Mouse (Mus musculus): ENCODE results near the gene 2410004P03Rik. TPM values are rescaled to one million over a fixed set of nuclear protein-coding genes. Genes with fewer than 3 reads are reported as not detected.
"Not testable (repeated sequence)": the region's sequence is repeated elsewhere in the genome, so short reads cannot be mapped to it uniquely, and the experiment has no call there.

2410004P03Rik gene
- total RNA-seq, 2 experiments from 2014 or later, result 0.08 TPM; not detected in 1

DNA sequence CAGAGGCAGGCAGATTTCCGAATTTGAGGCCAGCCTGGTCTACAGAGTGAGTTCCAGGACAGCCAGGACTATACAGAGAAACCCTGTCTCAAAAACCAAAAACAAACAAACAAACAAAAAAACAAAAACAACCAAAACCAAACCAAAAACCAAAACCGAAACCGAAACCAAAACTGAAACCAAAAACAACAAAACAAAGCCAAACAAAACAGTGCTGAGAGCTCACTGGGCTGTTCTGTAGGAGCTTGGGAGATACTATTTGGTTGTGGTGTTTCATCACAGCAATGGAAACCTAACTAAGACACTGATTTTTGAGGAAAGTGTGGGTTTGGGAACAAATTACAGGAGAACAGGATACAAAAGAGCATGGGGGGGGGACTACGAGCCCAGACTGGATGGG is 10.6 kb upstream of the 2410004P03Rik start:
- no peak for DNase-seq (ENCODE audit: low spot score in 2 of 2)

DNA sequence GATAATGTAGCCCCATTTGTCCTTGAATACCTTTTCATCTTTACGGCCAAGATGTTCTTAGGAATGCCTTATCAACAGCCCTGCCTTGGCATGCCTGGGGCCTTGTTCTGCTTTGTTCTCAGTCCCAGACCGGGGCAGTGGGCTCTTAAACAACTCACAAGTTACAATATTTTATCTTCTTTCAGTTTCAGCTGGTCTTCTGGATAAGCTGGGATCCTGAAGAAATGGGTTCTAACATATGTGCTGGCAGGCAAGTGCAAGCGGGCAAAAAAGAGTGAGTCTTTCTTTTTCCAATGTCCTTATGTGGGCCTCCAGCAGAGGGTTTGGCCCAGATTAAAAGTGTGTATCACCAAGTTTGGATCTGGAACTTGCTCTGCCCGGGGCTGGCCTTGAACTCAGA is 9.6 kb upstream of the 2410004P03Rik start:
- DNase-seq (ENCODE audit: low spot score in 2 of 2), result not testable (repeated sequence)

DNA sequence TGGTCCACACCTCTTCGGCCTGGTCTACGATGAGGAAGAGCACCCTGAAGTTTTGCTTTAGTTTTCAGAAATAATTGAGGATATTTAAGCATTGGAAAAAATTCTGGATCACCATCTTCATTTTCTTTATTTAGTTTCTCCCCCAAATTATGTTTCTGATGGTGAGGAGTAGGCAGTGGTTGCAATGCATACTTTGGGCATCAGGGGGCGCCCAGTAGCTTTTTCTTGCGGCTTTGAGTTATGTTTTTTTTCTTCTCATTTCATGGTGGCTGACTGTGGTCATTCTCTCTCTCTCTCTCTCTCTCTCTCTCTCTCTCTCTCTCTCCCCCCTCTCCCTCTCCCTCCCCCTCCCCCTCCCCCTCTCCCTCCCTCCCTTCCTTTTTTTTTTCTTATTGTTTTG is 6.9 kb upstream of the 2410004P03Rik start:
- DNase-seq (ENCODE audit: low spot score in 2 of 2), result peak in 1 of 2 experiments; percentile 47

DNA sequence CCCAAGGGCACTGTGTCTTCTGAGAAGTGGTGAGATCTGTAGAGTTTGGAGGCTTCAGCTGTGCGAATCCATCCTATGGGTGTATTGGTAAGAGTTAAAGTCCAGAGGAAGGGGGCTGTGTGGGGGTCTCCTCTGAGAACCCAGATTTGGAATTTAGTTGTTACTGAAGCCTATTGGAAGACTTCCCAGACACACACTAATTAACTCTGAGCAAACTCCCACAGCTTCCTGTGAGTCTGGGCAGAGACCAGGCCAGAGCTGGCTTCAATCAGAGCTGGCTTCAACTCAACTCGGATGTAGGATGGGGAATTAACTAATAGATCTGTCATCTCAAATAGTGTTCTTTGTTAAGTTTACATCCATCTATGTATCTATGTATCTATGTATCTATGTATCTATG is 4.2 kb upstream of the 2410004P03Rik start:
- DNase-seq (ENCODE audit: low spot score in 2 of 2), result no peak

DNA sequence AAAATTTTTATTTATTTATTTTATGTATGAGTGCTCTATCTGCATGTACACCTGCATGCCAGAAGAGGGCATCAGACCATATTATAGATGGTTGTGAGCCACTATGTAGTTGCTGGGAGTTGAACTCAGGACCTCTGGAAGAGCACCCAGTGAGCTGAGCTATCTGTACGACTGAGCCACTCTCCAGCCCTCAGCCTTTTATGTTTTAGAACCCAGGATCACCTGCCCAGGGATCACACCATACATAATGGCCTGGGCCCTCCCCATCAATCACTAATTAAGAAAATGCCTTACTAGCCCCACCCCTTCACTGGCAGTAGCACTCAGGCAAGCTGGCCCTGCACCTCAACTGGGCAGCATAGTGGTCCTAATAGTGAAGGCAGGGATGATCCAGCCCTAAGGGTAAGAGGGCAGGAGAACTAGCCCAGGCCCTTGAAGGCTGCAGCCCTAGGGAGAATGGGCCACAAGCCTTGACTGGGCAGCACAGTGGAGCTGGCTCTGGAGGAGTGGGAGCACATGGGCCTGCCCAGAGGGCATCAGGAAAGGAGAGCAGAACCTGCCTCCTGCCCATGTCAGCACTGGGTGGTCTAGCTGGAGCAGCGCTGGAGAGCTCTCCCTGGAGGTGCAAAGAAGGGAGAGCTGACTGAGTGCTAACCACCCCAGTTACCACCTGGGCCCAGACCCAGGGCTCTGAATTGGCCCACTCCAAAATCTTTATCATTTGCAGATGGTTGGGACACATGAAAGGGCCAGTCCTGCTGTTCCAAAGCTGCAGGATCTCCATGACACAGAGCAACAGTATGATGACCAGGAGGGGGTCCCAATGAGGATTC is 756 bp upstream of the 2410004P03Rik start:
- DNase-seq (ENCODE audit: low spot score in 2 of 2), result no peak

DNA sequence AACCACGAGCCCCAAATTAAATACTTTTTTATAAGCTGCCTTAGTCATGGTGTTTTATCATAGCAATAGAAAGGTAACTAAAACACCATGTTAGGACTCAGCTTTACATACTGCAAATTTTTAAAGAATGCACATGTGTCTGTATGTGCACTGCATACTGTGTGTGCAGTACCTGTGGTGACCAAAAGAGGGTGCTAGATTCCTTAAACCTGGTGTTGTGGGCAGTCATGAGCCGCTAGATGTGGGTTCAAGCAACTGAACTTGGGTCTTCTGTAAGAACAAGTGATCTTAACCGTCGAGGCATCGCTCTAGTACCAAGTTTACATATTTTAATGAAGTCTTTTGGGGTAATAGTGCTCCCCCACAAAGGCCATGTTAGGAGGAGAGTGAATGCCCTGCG is 2.1 kb downstream of the 2410004P03Rik start:
- no peak for DNase-seq (ENCODE audit: low spot score in 2 of 2)

DNA sequence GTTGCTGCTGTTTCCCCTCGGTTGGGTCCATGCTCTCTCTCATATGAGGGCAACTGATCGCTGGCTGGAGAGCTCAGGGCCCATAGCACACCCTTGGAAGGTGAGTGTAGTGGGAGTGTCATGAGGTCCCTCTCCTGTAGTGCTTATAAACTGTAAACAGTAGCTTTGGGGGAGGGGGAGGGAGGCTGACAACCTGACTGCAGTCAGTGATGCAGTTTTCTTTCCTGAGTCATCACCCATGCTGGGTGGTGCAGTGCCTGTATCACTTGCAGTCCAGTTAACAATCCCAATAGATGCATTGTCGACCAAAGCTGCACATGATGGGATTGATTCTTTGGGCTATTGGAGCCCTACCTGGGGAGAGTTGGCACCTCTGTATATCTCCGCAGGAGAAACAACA is 10.3 kb downstream of the 2410004P03Rik start:
- DNase-seq (ENCODE audit: low spot score in 2 of 2), result no peak

DNA sequence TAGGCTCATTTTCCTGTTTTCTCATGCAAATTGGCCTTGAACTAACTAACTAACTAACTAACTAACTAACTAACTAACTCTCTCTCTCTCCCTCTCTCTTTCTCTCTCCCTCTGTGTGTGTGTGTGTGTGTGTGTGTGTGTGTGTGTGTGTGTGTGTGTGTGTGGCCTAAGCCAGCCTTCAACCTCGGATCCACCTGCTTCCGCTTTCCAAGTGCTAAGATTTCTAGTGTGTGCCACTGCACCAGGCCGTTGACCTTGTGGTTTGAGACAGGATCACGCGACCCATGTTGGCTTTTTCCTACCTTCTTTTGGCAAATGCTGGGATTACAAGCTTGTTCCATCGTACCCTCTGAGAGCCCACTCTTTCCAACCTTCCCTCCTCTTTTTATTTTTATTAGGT is 10.9 kb downstream of the 2410004P03Rik start:
- no peak for DNase-seq (ENCODE audit: low spot score in 2 of 2)

DNA sequence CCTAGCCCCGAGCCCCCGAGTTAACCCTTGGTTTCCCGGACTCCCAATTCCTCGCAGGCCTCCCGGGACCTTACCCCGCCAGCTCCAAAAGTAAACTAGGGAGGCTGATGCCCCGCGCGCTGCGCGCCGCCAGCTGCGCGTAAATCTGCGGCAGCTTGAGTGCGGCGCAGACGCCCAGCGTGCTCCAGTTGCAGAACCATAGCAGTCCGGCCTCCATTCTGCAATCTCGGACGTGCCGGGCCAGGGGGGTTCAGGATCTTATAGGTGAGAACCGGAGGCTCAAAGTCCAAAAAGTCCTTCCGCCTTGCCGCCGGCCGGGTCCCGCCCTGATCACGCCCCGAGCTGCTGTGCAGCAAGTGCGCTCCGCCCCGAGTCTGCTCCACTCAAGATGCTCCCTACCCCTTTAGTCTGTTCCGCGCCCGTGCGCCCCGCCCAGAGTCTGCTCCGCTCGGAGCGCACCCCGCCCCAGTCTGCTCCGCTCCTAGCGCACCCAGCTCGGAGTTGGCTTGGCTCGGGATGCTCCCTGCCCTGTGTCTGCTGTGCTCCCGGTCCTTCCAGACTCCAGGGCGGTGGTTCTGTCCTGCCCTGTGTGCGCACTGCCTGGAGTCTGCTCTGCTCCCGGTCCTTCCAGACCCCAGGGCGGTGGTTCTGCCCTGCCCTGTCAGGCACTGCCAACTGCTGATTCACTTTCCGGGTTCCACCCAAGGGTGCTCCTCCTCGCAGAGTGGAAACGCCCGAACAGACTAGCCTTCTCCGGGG is 11.6 kb downstream of the 2410004P03Rik start, which contains the start of gene Pqlc3:
TSS of gene Pqlc3 (minus strand) at position 670 of the 759 bp plus-strand sequence.
- DNase-seq (ENCODE audit: low spot score in 2 of 2), result peak; percentile 82 to 88

DNA sequence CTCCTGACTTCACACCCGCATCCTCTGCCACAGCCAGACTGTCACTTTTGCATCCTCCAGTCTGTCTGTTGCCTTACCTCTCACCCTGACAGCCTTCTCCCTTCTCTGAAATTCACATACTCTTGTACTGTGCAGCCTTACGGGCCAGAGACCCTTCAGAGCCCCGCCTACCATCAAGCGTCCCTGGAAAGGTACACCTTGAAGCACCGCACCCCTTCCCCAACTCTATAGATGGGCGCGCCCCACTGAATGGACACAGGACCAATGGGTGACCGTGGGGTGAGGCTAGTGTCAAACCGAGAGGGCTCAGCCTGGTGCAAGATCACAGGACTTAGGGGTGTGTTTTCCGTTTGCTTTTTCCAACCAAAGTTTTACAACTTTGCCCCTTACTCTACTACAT is 12.4 kb downstream of the 2410004P03Rik start:
- DNase-seq (ENCODE audit: low spot score in 2 of 2), result no peak

DNA sequence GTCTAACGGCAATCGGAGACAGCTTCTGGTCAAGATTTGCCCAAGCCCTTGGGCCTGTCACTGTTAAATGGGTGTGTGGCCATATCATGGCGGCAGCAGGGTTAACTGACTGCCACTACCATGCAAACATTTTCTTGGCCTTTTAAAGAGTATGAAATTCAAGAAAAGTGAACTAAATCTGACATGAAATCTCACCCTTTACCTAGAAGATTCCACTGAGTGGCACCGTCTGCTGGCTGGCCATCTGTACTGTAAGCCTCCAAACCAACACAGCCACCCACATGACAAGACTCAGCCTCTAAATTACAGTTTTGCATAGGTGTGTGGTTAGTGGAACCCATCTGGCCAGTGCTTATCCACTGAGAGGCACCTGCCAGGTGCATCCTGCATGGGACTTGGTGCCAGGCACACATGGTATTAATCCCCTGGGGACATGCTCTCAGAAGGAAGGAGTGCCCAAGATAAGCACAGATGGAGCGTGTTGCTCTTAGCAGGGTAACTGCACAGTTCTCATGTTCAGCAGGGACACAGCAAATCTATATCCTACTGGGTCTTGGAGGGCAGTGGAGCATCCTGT is 14.6 kb downstream of the 2410004P03Rik start:
- DNase-seq (ENCODE audit: low spot score in 2 of 2), result no peak

DNA sequence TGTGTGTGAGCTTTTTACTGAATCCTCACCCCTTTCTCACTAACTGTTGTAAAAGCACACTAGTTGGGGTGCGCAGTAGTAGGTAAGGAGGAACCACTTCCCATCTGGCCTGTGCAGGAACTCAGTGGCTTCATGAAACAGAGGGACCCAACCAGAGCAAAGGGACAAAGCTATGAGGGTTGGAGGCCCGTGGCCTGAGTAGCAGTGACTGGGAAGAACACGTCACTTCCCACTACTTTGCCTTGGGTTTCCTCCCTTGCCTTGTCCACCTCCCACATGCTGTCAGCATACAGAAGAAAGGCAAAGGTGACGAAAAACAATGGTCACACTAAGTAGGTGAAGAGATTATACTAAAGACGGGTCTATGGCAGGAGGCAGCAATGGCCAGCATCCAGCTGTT is 15.2 kb downstream of the 2410004P03Rik start:
- no peak for DNase-seq (ENCODE audit: low spot score in 2 of 2)

DNA sequence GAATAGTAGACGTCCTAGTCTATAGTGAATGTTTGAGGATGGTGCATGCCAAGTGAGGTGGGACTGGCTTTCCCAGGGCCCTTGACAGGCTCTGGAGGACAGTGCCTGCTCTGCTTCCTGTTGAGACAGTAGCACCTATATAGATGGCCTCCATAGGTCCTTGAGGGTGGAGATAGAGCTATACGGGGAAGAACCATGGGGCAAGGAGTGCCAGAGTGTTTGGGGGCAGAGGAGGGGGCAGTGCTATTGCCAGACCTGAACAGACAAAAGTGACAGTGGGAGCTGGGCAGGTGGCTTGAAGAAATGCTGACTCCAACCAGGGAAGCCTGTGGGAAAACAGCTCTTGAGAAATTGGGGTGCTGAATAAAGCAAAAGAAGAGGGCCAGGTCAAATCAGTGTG is 17.2 kb downstream of the 2410004P03Rik start:
- no peak for DNase-seq (ENCODE audit: low spot score in 2 of 2)

DNA sequence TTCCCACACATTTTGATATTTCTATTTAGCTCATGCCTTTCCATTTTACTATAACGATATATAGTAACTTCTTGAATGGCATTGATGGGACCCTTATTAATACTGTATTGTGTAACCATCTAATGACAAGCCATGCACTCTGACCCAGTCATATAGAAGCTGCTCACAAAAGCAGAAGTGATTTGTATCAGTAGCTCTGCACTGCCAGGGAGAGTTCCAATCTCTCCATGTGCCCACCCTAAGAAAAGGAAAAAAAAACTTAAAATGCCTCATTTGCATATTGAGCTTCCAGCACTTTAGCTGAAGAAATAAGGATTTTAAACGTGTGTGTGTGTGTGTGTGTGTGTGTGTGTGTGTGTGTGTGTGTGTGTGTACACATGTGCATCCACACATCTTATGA is 19.2 kb downstream of the 2410004P03Rik start:
- no peak for DNase-seq (ENCODE audit: low spot score in 2 of 2)

DNA sequence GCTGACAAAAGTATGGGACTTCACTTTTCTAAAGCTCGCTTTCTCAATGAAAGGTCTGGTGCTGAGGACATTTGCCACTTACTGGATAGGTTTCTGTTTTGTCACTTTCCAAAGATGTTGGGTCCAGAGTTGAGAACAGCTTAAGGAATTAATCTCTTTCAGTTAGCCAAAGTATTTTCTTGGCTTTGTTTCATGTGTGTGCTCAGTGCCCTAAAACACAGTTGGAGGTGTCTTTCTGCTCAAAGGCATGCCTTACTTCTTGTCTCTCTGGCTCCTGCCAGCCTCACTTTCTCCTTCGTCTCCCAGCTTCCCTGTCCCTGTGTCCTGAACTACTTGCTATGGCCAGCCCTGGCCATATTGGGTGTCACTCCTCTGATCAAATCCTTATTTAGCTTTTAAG is 20.2 kb downstream of the 2410004P03Rik start:
- no peak for DNase-seq (ENCODE audit: low spot score in 2 of 2)

DNA sequence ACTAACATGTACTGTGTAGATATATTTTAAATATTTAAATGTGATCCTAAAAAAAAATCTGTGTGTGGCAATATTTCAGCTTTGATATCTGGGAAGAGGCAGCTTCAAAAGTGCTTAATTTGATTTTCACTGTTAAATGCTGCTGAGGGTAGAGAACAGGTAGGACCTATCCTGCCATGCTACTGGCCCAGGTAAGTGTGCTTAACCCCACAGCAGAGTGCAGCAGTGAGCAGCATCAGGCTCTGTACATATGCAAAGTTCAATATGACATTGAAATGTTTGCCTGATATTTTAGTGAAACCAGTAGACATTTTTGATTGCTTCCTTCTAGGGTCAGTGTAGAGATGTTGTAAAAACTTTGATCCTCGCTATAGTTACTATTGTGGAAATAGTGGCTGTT is 25.7 kb downstream of the 2410004P03Rik start:
- no peak for DNase-seq (ENCODE audit: low spot score in 2 of 2)

DNA sequence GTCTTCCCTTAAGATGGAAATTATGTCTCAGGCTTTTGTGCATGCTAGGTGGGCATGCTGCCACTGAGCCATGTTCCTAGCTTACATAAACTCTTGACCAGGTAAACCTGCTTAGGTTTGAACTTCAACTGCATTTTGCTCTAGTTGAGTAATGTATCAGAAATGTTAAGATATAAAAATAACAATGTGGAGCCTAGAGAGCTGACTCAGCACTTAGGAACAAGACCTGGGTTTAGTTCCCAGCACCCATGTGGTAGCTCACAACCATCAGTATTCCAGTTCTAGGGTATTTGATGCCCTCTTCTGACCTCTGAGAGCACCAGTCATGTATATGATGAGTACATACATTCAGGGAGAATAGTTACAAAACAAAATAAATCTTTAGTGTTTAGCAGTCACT is 34.4 kb downstream of the 2410004P03Rik start:
- no peak for DNase-seq (ENCODE audit: low spot score in 2 of 2)

DNA sequence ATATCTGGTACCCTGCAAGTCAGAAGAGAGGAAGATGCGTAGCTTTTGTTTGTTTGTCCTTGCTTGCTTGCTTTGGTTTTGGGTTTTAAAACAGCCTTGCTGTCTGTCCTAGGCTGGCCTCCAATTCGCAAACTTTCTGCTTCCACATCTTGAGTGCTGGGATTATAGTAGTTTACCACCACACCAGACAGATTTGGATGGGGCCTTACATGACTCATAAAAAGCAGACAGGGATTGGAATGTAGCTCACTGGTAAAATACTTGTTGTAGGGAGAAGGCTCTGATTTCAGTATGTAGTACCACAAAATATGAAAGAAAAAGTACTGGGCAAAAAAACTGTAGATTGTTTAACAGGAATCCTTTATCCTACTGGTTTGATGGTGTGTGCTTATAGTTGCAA is 44.7 kb downstream of the 2410004P03Rik start:
- no peak for DNase-seq (ENCODE audit: low spot score in 2 of 2)

DNA sequence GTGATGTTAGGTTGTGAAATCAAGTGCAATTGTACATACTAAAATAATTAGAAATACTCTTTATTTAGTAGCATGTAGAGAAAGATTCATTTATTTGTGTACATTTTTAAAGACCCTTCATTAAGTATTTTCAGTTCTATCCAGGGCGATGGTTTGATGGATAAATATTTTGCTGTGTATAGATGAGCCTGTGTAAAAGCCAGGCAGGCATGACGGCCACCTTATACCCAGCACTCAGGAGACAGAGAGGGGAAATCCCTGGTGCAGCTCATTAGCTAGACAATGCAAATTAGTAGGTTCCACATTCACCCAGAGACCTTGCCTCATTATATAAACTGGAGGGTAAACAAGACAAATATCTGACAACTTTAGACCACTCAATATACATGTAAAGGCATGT is 48.2 kb downstream of the 2410004P03Rik start:
- no peak for DNase-seq (ENCODE audit: low spot score in 2 of 2)

DNA sequence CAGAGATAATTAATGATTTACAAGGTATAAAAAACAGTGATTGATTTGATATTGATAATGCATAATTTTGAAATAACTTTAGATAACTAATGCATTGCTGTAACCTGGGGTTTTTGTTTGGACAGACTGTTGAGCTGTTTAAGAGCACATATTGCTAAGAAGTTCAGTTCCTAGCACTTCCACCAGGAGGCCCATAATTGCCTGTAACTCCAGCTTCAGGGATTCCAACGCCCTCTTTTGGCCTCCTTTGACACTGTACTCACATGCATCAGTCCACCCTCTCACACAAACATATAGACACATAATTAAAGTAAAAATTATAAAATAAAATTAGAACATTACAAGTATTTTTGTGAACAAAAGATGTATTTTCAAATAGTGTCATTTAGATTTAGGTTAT is 52.7 kb downstream of the 2410004P03Rik start:
- DNase-seq (ENCODE audit: low spot score in 2 of 2), result no peak

Data from gastrocnemius, postnatal 4 days (tissue).